Mouse (Mus musculus) lung, postnatal 0 days (tissue): ENCODE data around the gene Ist1. TPM values are rescaled to one million over a fixed set of nuclear protein-coding genes. Genes with fewer than 3 reads are reported as not detected.

Experiments used
- ATAC-seq: fragments of 200-750 bp; cut with Nextera tagmentation; 2 replicates; pipeline ENCODE4 v1.8.0; 2017; ENCODE audit warnings: moderate library complexity
- DNase-seq: peaks from one replicate; pipeline ENCODE4 v3.0.0-alpha.2; 2016; ENCODE audit warnings: low spot score
- H3K27ac ChIP-seq: fragments of 300-500 bp; sonication (generic); 2 replicates; pipeline ENCODE4 v1.5.1; 2014; ENCODE audit warnings: antibody characterized with exemption, mild to moderate bottlenecking, low read length, mixed read lengths
- H3K27me3 ChIP-seq: fragments of 300-500 bp; sonication (generic); replicated peaks from 2 replicates; pipeline ENCODE4 v1.6.1; 2014; ENCODE audit warnings: low read length, mixed read lengths; ENCODE audit not compliant: insufficient read depth
- H3K36me3 ChIP-seq: fragments of 300-500 bp; sonication (generic); 2 replicates; pipeline ENCODE4 v1.6.1; 2014; ENCODE audit warnings: low read length, mixed read lengths; ENCODE audit not compliant: insufficient read depth
- H3K4me1 ChIP-seq: fragments of 300-500 bp; sonication (generic); 2 replicates; pipeline ENCODE4 v1.6.1; 2014; ENCODE audit warnings: antibody characterized with exemption, low read depth, low read length, mixed read lengths; ENCODE audit not compliant: insufficient read depth
- H3K4me2 ChIP-seq: fragments of 300-500 bp; sonication (generic); replicated peaks from 2 replicates; pipeline ENCODE4 v1.6.1; 2014; ENCODE audit warnings: low read depth, mild to moderate bottlenecking, low read length, moderate library complexity, mixed read lengths
- H3K4me3 ChIP-seq: fragments of 300-500 bp; sonication (generic); 2 replicates; pipeline ENCODE4 v1.5.1; 2014; ENCODE audit warnings: low read depth, low read length
- H3K9ac ChIP-seq: fragments of 300-500 bp; sonication (generic); replicated peaks from 2 replicates; pipeline ENCODE4 v1.6.1; 2014; ENCODE audit warnings: low read depth, mild to moderate bottlenecking
- H3K9me3 ChIP-seq: fragments of 300-500 bp; sonication (generic); 2 replicates; pipeline ENCODE4 v1.6.1; 2016; ENCODE audit warnings: low read length, mixed read lengths
- CTCF ChIP-seq: IDR thresholded peaks from 2 replicates; pipeline ENCODE4 v1.5.1; 2016; ENCODE audit warnings: antibody characterized with exemption, mild to moderate bottlenecking
- EP300 ChIP-seq: IDR thresholded peaks from 2 replicates; pipeline ENCODE4 v1.6.1; 2016; ENCODE audit warnings: antibody characterized with exemption, mild to moderate bottlenecking, control low read depth
- WGBS: fragments of 180-500 bp; shearing (Covaris S2); extraction: QIAGEN DNeasy Blood & Tissue Kit; methylation state at CpG from one replicate; pipeline ENCODE4 v1.1.7; 2014; 5-methylcytosine and 5-hydroxymethylcytosine counted together
- polyA plus RNA-seq: library from polyadenylated mRNA; unstranded; fragments of >200 nt; fragmentation: Nextera tagmentation; extraction: Ambion mirVana; gene quantifications from 2 replicates; pipeline ENCODE4 v1.2.1, GENCODE M21; 2015

Gene Ist1
- polyA plus RNA-seq, 1 experiment from 2014 or later: 91.3 TPM

GRCm38 (mm10) chr8:109692443-109693145 is 466 bp downstream of the Ist1 start:
- H3K27me3 ChIP-seq: no peaks in the 10 kb centered on the region
- peak; percentile 68 for DNase-seq
- TF ChIP-seq CTCF: no peak
- no peak for TF ChIP-seq EP300
- peaks cover 7% of the 10 kb centered on the region for H3K4me1 ChIP-seq
- peak; percentile 66 for ATAC-seq
- 0% methylated on average over 36 of the region's 38 CpGs for WGBS
- H3K4me2 ChIP-seq: peak overlapping the region; percentile 62
- no peaks in the 10 kb centered on the region for H3K9me3 ChIP-seq
- peak overlapping the region; percentile 89 for H3K9ac ChIP-seq
- H3K36me3 ChIP-seq: no peaks in the 10 kb centered on the region
- peak overlapping the region; percentile 85 for H3K27ac ChIP-seq
- peak overlapping the region; percentile 98 for H3K4me3 ChIP-seq

GRCm38 (mm10) chr8:109691769-109692168 is 1.3 kb downstream of the Ist1 start:
- Histone ChIP-seq H3K4me2 (peak overlapping the region; percentile 62), H3K9ac (no peak overlapping the region), H3K27ac (no peak overlapping the region), H3K36me3 (no peaks in the 10 kb centered on the region), H3K4me3 (peak overlapping the region; percentile 98), H3K9me3 (no peaks in the 10 kb centered on the region), H3K27me3 (no peaks in the 10 kb centered on the region), H3K4me1 (peaks cover 7% of the 10 kb centered on the region)
- WGBS: 33% methylated on average over 5 of the region's 5 CpGs
- ATAC-seq (no peak), DNase-seq (peak; percentile 15)
- peak; percentile 38 for TF ChIP-seq CTCF
- TF ChIP-seq EP300: no peak

GRCm38 (mm10) chr8:109687248-109687647 is 5.8 kb downstream of the Ist1 start:
- H3K27me3 ChIP-seq: no peaks in the 10 kb centered on the region
- WGBS: 84% methylated on average over 5 of the region's 5 CpGs

GRCm38 (mm10) chr8:109682120-109682519 is 10.9 kb downstream of the Ist1 start:
- Histone ChIP-seq H3K27me3 (no peaks in the 10 kb centered on the region), H3K4me3 (no peak overlapping the region), H3K9me3 (no peaks in the 10 kb centered on the region), H3K9ac (no peak overlapping the region), H3K4me1 (no peaks in the 10 kb centered on the region), H3K4me2 (no peak overlapping the region), H3K27ac (no peak overlapping the region), H3K36me3 (peaks cover 35% of the 10 kb centered on the region)
- DNase-seq (peak; percentile 40), ATAC-seq (no peak)
- no peak for TF ChIP-seq EP300
- TF ChIP-seq CTCF: no peak
- 91% methylated on average over 5 of the region's 5 CpGs for WGBS

More at GRCm38 (mm10) chr8:109687248-109687647, 5.8 kb downstream of the Ist1 start:
- H3K36me3 ChIP-seq: peaks cover 5% of the 10 kb centered on the region; the same call in 1 of the 2 replicates
- TF ChIP-seq CTCF (no peak), EP300 (no peak)
- H3K4me2 ChIP-seq: no peak overlapping the region
- H3K4me3 ChIP-seq: no peak overlapping the region
- H3K9me3 ChIP-seq: no peaks in the 10 kb centered on the region
- peaks cover 7% of the 10 kb centered on the region for H3K4me1 ChIP-seq
- ATAC-seq (no peak), DNase-seq (no peak)
- no peak overlapping the region for H3K9ac ChIP-seq
- no peak overlapping the region for H3K27ac ChIP-seq

GRCm38 (mm10) chr8:109681535-109681934 is 11.5 kb downstream of the Ist1 start:
- Histone ChIP-seq H3K4me2 (no peak overlapping the region), H3K27me3 (no peaks in the 10 kb centered on the region), H3K36me3 (peaks cover 40% of the 10 kb centered on the region), H3K9ac (no peak overlapping the region), H3K4me3 (no peak overlapping the region), H3K27ac (no peak overlapping the region), H3K9me3 (no peaks in the 10 kb centered on the region), H3K4me1 (no peaks in the 10 kb centered on the region)
- 51% methylated on average over 3 of the region's 3 CpGs for WGBS
- ATAC-seq (no peak), DNase-seq (no peak)
- no peak for TF ChIP-seq EP300
- TF ChIP-seq CTCF: no peak

- ATAC-seq: no peak
- DNase-seq: no peak
- H3K36me3 ChIP-seq: peaks cover 57% of the 10 kb centered on the region
- H3K9me3 ChIP-seq: no peaks in the 10 kb centered on the region
- H3K9ac ChIP-seq: no peak overlapping the region
- TF ChIP-seq EP300 (no peak), CTCF (no peak)
- no peak overlapping the region for H3K27ac ChIP-seq
- H3K4me2 ChIP-seq: no peak overlapping the region
- 92% methylated on average over 9 of the region's 9 CpGs for WGBS
- no peaks in the 10 kb centered on the region for H3K4me1 ChIP-seq
- H3K27me3 ChIP-seq: no peaks in the 10 kb centered on the region
- no peak overlapping the region for H3K4me3 ChIP-seq
Measured at GRCm38 (mm10) chr8:109675896-109676643, 17.0 kb downstream of the Ist1 start.
